8 mouse cellular contexts compared by ENCODE assay signal in the genomic region with DNA sequence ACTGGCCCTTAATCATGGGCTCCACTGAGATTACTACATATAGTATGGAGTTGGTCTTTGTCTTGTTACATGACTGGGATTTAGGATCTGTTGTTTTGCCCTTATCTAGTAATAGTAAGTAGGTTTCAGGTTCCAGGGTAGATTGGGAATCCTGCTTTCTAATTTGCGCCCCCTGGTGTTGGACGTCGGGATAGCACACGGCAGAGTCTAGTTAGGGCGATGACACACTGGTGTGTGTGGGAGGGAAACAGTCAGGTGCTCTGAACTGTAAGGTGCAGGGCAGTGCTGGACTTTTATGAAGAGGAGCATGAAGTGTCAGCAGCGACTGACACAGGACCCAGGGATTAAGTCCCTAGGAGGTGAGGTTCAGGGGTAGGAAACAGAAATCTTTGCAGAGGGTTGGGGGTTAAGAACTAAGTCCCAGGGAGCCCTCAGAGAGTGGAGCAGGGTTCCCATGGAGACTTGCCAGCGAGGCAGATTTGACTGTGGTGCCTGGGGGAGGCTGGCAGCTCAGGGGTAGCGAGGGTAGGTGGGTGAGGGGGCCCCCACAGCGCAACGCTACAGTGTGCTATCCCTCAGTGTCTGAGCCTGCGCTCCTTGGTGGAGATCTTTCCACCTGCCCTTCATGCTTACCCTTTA.
DNase-seq lines count a peak whose midpoint lies in the region; ATAC-seq and TF ChIP-seq lines count a peak whose summit lies in the region.

No protein-coding gene starts in this region.

- H3K9ac ChIP-seq in limb, embryonic 14.5 days (ENCODE audit: low read depth, low read length, severe bottlenecking), result no peak overlapping the region
- H3K9ac ChIP-seq in neural tube, embryonic 15.5 days (replicated peaks), result no peak overlapping the region

- H3K27me3 ChIP-seq in thymus, adult 2 months (ENCODE audit: control insufficient read depth, insufficient read depth, low read length), result no peaks in the 10 kb centered on the region; the same call in 1 of the 2 replicates
- H3K27me3 ChIP-seq in limb, embryonic 14.5 days (ENCODE audit: control insufficient read depth, insufficient read depth, low read length), result no peaks in the 10 kb centered on the region
- no peaks in the 10 kb centered on the region for H3K27me3 ChIP-seq in neural tube, embryonic 15.5 days (replicated peaks)

- H3K4me1 ChIP-seq in thymus, adult 2 months (replicated peaks; ENCODE audit: control insufficient read depth, insufficient read depth, low read length), result no peaks in the 10 kb centered on the region
- peaks cover 31% of the 10 kb centered on the region for H3K4me1 ChIP-seq in limb, embryonic 14.5 days (ENCODE audit: control insufficient read depth, insufficient read depth, low read length)
- peaks cover 26% of the 10 kb centered on the region for H3K4me1 ChIP-seq in neural tube, embryonic 15.5 days

- H3K36me3 ChIP-seq in thymus, adult 2 months (ENCODE audit: control insufficient read depth, insufficient read depth, low read length), result no peaks in the 10 kb centered on the region
- no peaks in the 10 kb centered on the region for H3K36me3 ChIP-seq in limb, embryonic 14.5 days (ENCODE audit: control insufficient read depth, insufficient read depth, low read length)
- H3K36me3 ChIP-seq in neural tube, embryonic 15.5 days, result no peaks in the 10 kb centered on the region

- no peak overlapping the region for H3K27ac ChIP-seq in thymus, adult 2 months (ENCODE audit: control insufficient read depth, insufficient read depth, low read length)
- no peak overlapping the region for H3K27ac ChIP-seq in limb, embryonic 14.5 days (replicated peaks; ENCODE audit: low read depth, low read length)
- 0 out of 2 replicates have a peak overlapping the region, but pooled peaks have one; percentile 33 for H3K27ac ChIP-seq in neural tube, embryonic 15.5 days (replicated peaks)

- TF ChIP-seq CTCF in thymus, adult 2 months (IDR thresholded peaks at IDR 0.05; ENCODE audit: borderline replicate concordance, control insufficient read depth, extremely low read depth, insufficient read depth, low read length, poor library complexity), result no peak

- H3K4me2 ChIP-seq in limb, embryonic 14.5 days (replicated peaks; ENCODE audit: low read depth, low read length, severe bottlenecking), result no peak overlapping the region
- H3K4me2 ChIP-seq in neural tube, embryonic 15.5 days, result peak overlapping the region; percentile 33

- H3K4me3 ChIP-seq in thymus, adult 2 months (ENCODE audit: control insufficient read depth, insufficient read depth, low read length), result no peak overlapping the region
- H3K4me3 ChIP-seq in limb, embryonic 14.5 days (replicated peaks; ENCODE audit: low read length), result no peak overlapping the region
- H3K4me3 ChIP-seq in neural tube, embryonic 15.5 days (replicated peaks), result no peak overlapping the region

- DNase-seq in thymus, adult 2 months, result peak; percentile 26
- DNase-seq in thymus, adult 18-20 months, result no peak
- DNase-seq in cerebellum, adult 9-10 months, result peak; percentile 54
- DNase-seq in frontal cortex, adult 2 months (ENCODE audit: extremely low spot score in 1 of 2, low spot score in 1 of 2), result peak; percentile 12 to 83
- DNase-seq in kidney, postnatal 10 days, result peak; percentile 70
- peak; percentile 53 for DNase-seq in limb, embryonic 14.5 days (ENCODE audit: low spot score)
- no peak for DNase-seq in natural killer cell, adult 2 months (ENCODE audit: low spot score in 2 of 2)

- no peaks in the 10 kb centered on the region for H3K9me3 ChIP-seq in limb, embryonic 14.5 days (ENCODE audit: control insufficient read depth, low read length)
- H3K9me3 ChIP-seq in neural tube, embryonic 15.5 days (replicated peaks), result no peaks in the 10 kb centered on the region

- no peak for TF ChIP-seq POLR2A in thymus, adult 2 months (IDR thresholded peaks at IDR 0.05; ENCODE audit: control insufficient read depth, extremely low read depth, insufficient read depth, low read length, poor library complexity)
- TF ChIP-seq POLR2A in limb, embryonic 14.5 days (IDR thresholded peaks at IDR 0.05; ENCODE audit: borderline replicate concordance, extremely low read depth, insufficient read depth, insufficient read length), result no peak

- ATAC-seq in limb, embryonic 14.5 days (ENCODE audit: low FRiP score, low read depth), result no peak
- ATAC-seq in neural tube, embryonic 15.5 days (ENCODE audit: low FRiP score), result no peak

- 26% methylated on average over 11 of the region's 11 CpGs for WGBS in thymus, adult 2 months
- WGBS in limb, embryonic 14.5 days, result 25% methylated on average over 11 of the region's 11 CpGs
- 20% methylated on average over 11 of the region's 11 CpGs for WGBS in neural tube, embryonic 15.5 days

Comparison
In these comparisons a context has a peak if more than half of its experiments do, and no peak if none do; other contexts are left out.
1. DNase-seq: peak in thymus, adult 2 months (single experiment), cerebellum, adult 9-10 months (single experiment), frontal cortex, adult 2 months (2 of 2), kidney, postnatal 10 days (single experiment) and limb, embryonic 14.5 days (single experiment); none in thymus, adult 18-20 months (0 of 2) and natural killer cell, adult 2 months (0 of 2).